In genomic region chr6:72362132-72363028, GRCm38 (mm10) we compare ENCODE assay signal across 8 mouse cellular contexts. TPM values are rescaled to one million over a fixed set of nuclear protein-coding genes. Genes with fewer than 3 reads are reported as not detected.
DNase-seq lines count a peak whose midpoint lies in the region; ATAC-seq and TF ChIP-seq lines count a peak whose summit lies in the region.

No protein-coding gene starts in this region.

- no peaks in the 10 kb centered on the region; the same call in 1 of the 2 replicates for H3K79me2 ChIP-seq in heart, adult 2 months (replicated peaks; ENCODE audit: control insufficient read depth, insufficient read depth, low read length)

- H3K27ac ChIP-seq in embryonic facial prominence, embryonic 14.5 days (replicated peaks; ENCODE audit: low read depth, low read length): peak overlapping the region; percentile 77
- H3K27ac ChIP-seq in heart, adult 2 months: peak overlapping the region; percentile 84
- H3K27ac ChIP-seq in limb, embryonic 13.5 days: peak overlapping the region; percentile 67; the same call in 1 of the 2 replicates
- peak overlapping the region; percentile 77 for H3K27ac ChIP-seq in midbrain, embryonic 16.5 days (ENCODE audit: low read length)

- peak; percentile 100 for ATAC-seq in embryonic facial prominence, embryonic 14.5 days (ENCODE audit: low read depth)
- ATAC-seq in limb, embryonic 13.5 days (ENCODE audit: low FRiP score, low read depth): peak; percentile 99
- peak; percentile 99 for ATAC-seq in midbrain, embryonic 16.5 days

- no peaks in the 10 kb centered on the region for H3K27me3 ChIP-seq in embryonic facial prominence, embryonic 14.5 days (replicated peaks; ENCODE audit: control insufficient read depth, insufficient read depth, low read length)
- no peaks in the 10 kb centered on the region for H3K27me3 ChIP-seq in heart, adult 2 months (ENCODE audit: control insufficient read depth, insufficient read depth, low read length)
- H3K27me3 ChIP-seq in limb, embryonic 13.5 days: no peaks in the 10 kb centered on the region
- no peaks in the 10 kb centered on the region; the same call in 1 of the 2 replicates for H3K27me3 ChIP-seq in midbrain, embryonic 16.5 days (ENCODE audit: control insufficient read depth, insufficient read depth, low read depth, low read length)

- peak overlapping the region; percentile 75 for H3K4me2 ChIP-seq in embryonic facial prominence, embryonic 14.5 days (ENCODE audit: low read depth, low read length)
- H3K4me2 ChIP-seq in limb, embryonic 13.5 days (replicated peaks): peak overlapping the region; percentile 89
- H3K4me2 ChIP-seq in midbrain, embryonic 16.5 days (ENCODE audit: low read length): peak overlapping the region; percentile 84

- no peaks in the 10 kb centered on the region for H3K9me3 ChIP-seq in embryonic facial prominence, embryonic 14.5 days (ENCODE audit: control insufficient read depth, low read length)
- H3K9me3 ChIP-seq in limb, embryonic 13.5 days: no peaks in the 10 kb centered on the region
- H3K9me3 ChIP-seq in midbrain, embryonic 16.5 days (replicated peaks; ENCODE audit: control insufficient read depth, low read length, poor library complexity, severe bottlenecking): no peaks in the 10 kb centered on the region

- 1% methylated on average over 42 of the region's 42 CpGs for WGBS in embryonic facial prominence, embryonic 14.5 days
- WGBS in heart, adult 2 months: under 1% methylated on average over 42 of the region's 42 CpGs
- under 1% methylated on average over 42 of the region's 42 CpGs for WGBS in limb, embryonic 13.5 days
- WGBS in midbrain, embryonic 16.5 days: under 1% methylated on average over 42 of the region's 42 CpGs

- peaks cover 29% of the 10 kb centered on the region; the same call in 1 of the 2 replicates for H3K36me3 ChIP-seq in embryonic facial prominence, embryonic 14.5 days (ENCODE audit: control insufficient read depth, insufficient read depth, low read length)
- no peaks in the 10 kb centered on the region for H3K36me3 ChIP-seq in heart, adult 2 months (ENCODE audit: control insufficient read depth, insufficient read depth, low read length)
- H3K36me3 ChIP-seq in limb, embryonic 13.5 days: peaks cover 30% of the 10 kb centered on the region
- H3K36me3 ChIP-seq in midbrain, embryonic 16.5 days (ENCODE audit: control insufficient read depth, insufficient read depth, low read length): peaks cover 9% of the 10 kb centered on the region; the same call in 1 of the 2 replicates

- peak overlapping the region; percentile 75 for H3K9ac ChIP-seq in embryonic facial prominence, embryonic 14.5 days (ENCODE audit: low read depth, low read length)
- peak overlapping the region; percentile 81 for H3K9ac ChIP-seq in heart, adult 2 months (ENCODE audit: low read depth, low read length)
- peak overlapping the region; percentile 75 for H3K9ac ChIP-seq in limb, embryonic 13.5 days
- H3K9ac ChIP-seq in midbrain, embryonic 16.5 days (ENCODE audit: low read depth, low read length): peak overlapping the region; percentile 78

- DNase-seq in 3T3-L1 (ENCODE audit: low read depth, low spot score): peak; percentile 100
- DNase-seq in adrenal gland, postnatal 4 days (ENCODE audit: low spot score in 2 of 2): peak; percentile 77 to 89
- peak; percentile 100 for DNase-seq in embryonic facial prominence, embryonic 14.5 days (ENCODE audit: low spot score)
- DNase-seq in heart, adult 2 months: peak; percentile 94 to 97
- DNase-seq in kidney, adult 8-10 months: peak; percentile 97 to 98
- DNase-seq in spleen, postnatal 10 days (ENCODE audit: low spot score in 2 of 2): peak; percentile 95

- peaks cover 9% of the 10 kb centered on the region for H3K4me1 ChIP-seq in embryonic facial prominence, embryonic 14.5 days (ENCODE audit: control insufficient read depth, insufficient read depth, low read length)
- no peaks in the 10 kb centered on the region; the same call in 1 of the 2 replicates for H3K4me1 ChIP-seq in heart, adult 2 months (ENCODE audit: control insufficient read depth, insufficient read depth, low read length)
- peaks cover 28% of the 10 kb centered on the region for H3K4me1 ChIP-seq in limb, embryonic 13.5 days
- peaks cover 19% of the 10 kb centered on the region for H3K4me1 ChIP-seq in midbrain, embryonic 16.5 days (ENCODE audit: control insufficient read depth, insufficient read depth, low read length)

- TF ChIP-seq EP300 in heart, adult 2 months (IDR thresholded peaks at IDR 0.05; ENCODE audit: insufficient read depth, low read depth, low read length): no peak; the same call in 1 of the 2 replicates

- H3K4me3 ChIP-seq in embryonic facial prominence, embryonic 14.5 days (ENCODE audit: low read depth, low read length): peak overlapping the region; percentile 70
- peak overlapping the region; percentile 84 for H3K4me3 ChIP-seq in heart, adult 2 months
- H3K4me3 ChIP-seq in limb, embryonic 13.5 days: peak overlapping the region; percentile 78
- H3K4me3 ChIP-seq in midbrain, embryonic 16.5 days (ENCODE audit: low read depth, low read length): peak overlapping the region; percentile 80

- TF ChIP-seq POLR2A in heart, adult 2 months (IDR thresholded peaks at IDR 0.05; ENCODE audit: insufficient read depth, low read depth, low read length): peak; percentile 97

- peak; percentile 66 for TF ChIP-seq CTCF in heart, adult 2 months (IDR thresholded peaks at IDR 0.05)

- intact Hi-C loops in heart, adult 2 months (cut with DNase I): no loop called here

RNA-seq across cellular contexts. Expression of gene Rnf181, which starts 4.4 kb away (rescaled TPM):
- total RNA-seq in adrenal gland, postnatal 4 days (2021): 100 to 1,000 TPM; 329 to 344 TPM
- 79.9 and 81.1 TPM in 2 replicates for polyA plus RNA-seq in embryonic facial prominence, embryonic 14.5 days (2014; fragmentation: Nextera tagmentation; extraction: Ambion mirVana)
- 10 to 100 TPM; 36.0 to 40.7 TPM for total RNA-seq in heart, adult 2 months (2021)
- polyA plus RNA-seq in heart, adult 2 months (2012; rRNA removed): 44.0 and 56.6 TPM in 2 replicates
- 90.9 and 94.0 TPM in 2 replicates for polyA plus RNA-seq in limb, embryonic 13.5 days (2015; fragmentation: Nextera tagmentation; extraction: Ambion mirVana)
- polyA plus RNA-seq in midbrain, embryonic 16.5 days (2015; fragmentation: Nextera tagmentation; extraction: Ambion mirVana): 124 and 126 TPM in 2 replicates

RNA-seq across cellular contexts. Expression of gene Tmem150a, which starts 7.1 kb away (rescaled TPM):
- 10 to 100 TPM; 31.4 to 34.1 TPM for total RNA-seq in adrenal gland, postnatal 4 days (2021)
- polyA plus RNA-seq in embryonic facial prominence, embryonic 14.5 days (2014; fragmentation: Nextera tagmentation; extraction: Ambion mirVana): 16.3 and 17.6 TPM in 2 replicates
- 10 to 100 TPM; 22.7 to 22.8 TPM for total RNA-seq in heart, adult 2 months (2021)
- 79.2 and 86.9 TPM in 2 replicates for polyA plus RNA-seq in heart, adult 2 months (2012; rRNA removed)
- polyA plus RNA-seq in limb, embryonic 13.5 days (2015; fragmentation: Nextera tagmentation; extraction: Ambion mirVana): 12.1 and 14.6 TPM in 2 replicates
- 15.7 and 17.7 TPM in 2 replicates for polyA plus RNA-seq in midbrain, embryonic 16.5 days (2015; fragmentation: Nextera tagmentation; extraction: Ambion mirVana)

RNA-seq across cellular contexts. Expression of gene 0610030E20Rik, which starts 15.3 kb away (rescaled TPM):
- total RNA-seq in adrenal gland, postnatal 4 days (2021): 10 to 100 TPM; 32.5 to 34.3 TPM
- 19.6 and 25.0 TPM in 2 replicates for polyA plus RNA-seq in embryonic facial prominence, embryonic 14.5 days (2014; fragmentation: Nextera tagmentation; extraction: Ambion mirVana)
- total RNA-seq in heart, adult 2 months (2021): 1 to 10 TPM; 8.2 to 9.1 TPM
- polyA plus RNA-seq in heart, adult 2 months (2012; rRNA removed): 8.7 and 13.6 TPM in 2 replicates
- 28.6 and 30.2 TPM in 2 replicates for polyA plus RNA-seq in limb, embryonic 13.5 days (2015; fragmentation: Nextera tagmentation; extraction: Ambion mirVana)
- polyA plus RNA-seq in midbrain, embryonic 16.5 days (2015; fragmentation: Nextera tagmentation; extraction: Ambion mirVana): 16.5 TPM in 2 replicates

RNA-seq across cellular contexts. Expression of gene Usp39, which starts 17.4 kb away (rescaled TPM):
- 10 to 100 TPM; 36.2 to 36.4 TPM for total RNA-seq in adrenal gland, postnatal 4 days (2021)
- polyA plus RNA-seq in embryonic facial prominence, embryonic 14.5 days (2014; fragmentation: Nextera tagmentation; extraction: Ambion mirVana): 46.6 and 50.7 TPM in 2 replicates
- 10 to 100 TPM; 14.9 to 17.7 TPM for total RNA-seq in heart, adult 2 months (2021)
- polyA plus RNA-seq in heart, adult 2 months (2012; rRNA removed): 11.4 and 19.0 TPM in 2 replicates
- 51.5 and 51.7 TPM in 2 replicates for polyA plus RNA-seq in limb, embryonic 13.5 days (2015; fragmentation: Nextera tagmentation; extraction: Ambion mirVana)
- 39.0 and 40.0 TPM in 2 replicates for polyA plus RNA-seq in midbrain, embryonic 16.5 days (2015; fragmentation: Nextera tagmentation; extraction: Ambion mirVana)

RNA-seq across cellular contexts. Expression of gene Vamp5, which starts 17.9 kb away (rescaled TPM):
- 10 to 100 TPM; 33.0 to 40.5 TPM for total RNA-seq in adrenal gland, postnatal 4 days (2021)
- polyA plus RNA-seq in embryonic facial prominence, embryonic 14.5 days (2014; fragmentation: Nextera tagmentation; extraction: Ambion mirVana): 20.3 and 22.3 TPM in 2 replicates
- 10 to 100 TPM; 49.3 to 58.3 TPM for total RNA-seq in heart, adult 2 months (2021)
- 99.6 and 116 TPM in 2 replicates for polyA plus RNA-seq in heart, adult 2 months (2012; rRNA removed)
- 21.1 and 22.6 TPM in 2 replicates for polyA plus RNA-seq in limb, embryonic 13.5 days (2015; fragmentation: Nextera tagmentation; extraction: Ambion mirVana)
- 12.0 and 16.4 TPM in 2 replicates for polyA plus RNA-seq in midbrain, embryonic 16.5 days (2015; fragmentation: Nextera tagmentation; extraction: Ambion mirVana)

Comparison
In these comparisons a context has a peak if more than half of its experiments do, and no peak if none do; other contexts are left out.
1. Peak in every context shown above with its lines: DNase-seq, ATAC-seq, H3K4me3 ChIP-seq and H3K27ac ChIP-seq.